Mouse (Mus musculus) frontal cortex, postnatal 36 days (tissue): ENCODE data around the gene Vmn1r168.
"Not testable (repeated sequence)": the region's sequence is repeated elsewhere in the genome, so short reads cannot be mapped to it uniquely, and the experiment has no call there.

Source experiments
- DNase-seq, 2 experiments: peaks; one replicate each; pipeline ENCODE4 v3.0.0; 2022; ENCODE audit warnings: low spot score in 2 of 2

The Vmn1r168 gene

DNA sequence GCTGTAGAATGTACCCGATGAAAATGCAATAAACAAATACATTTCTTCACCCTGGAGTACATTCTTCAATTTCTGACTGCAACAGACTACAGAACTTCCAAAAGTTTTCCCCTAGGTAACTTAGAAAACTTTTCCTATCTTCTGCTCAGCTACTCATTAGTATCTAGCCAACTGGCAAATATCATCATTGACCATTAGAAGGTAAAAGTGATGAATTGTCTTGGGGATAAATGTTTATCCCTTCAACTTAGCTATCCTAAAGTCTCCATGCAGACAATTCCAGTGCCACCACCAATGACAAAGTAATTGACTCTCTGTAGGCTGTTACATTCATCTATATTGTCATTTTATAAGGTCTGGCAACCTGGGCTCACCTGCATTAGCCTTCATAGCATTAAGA is at the start of gene Vmn1r168:
Vmn1r168 (plus strand) TSS at position 301 of the 400 bp plus-strand sequence.
- not testable (repeated sequence) for DNase-seq

DNA sequence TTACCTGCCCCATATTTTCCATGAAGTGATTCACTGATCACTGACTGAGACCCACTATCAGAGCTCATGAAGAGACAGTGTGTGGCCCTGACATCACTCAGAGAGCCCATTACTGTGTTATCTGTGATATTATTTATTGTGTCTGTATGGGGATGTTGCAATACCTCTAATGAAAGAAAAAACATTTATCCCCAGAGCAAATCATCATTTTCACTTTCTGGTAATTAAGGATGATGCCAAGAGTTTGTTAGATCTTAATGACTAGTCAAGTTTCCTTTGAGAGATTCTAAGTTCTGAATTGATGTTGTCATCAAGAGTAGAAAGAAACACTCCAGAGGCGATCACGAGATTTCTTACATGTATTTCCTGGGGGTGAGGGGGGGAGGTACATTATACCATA is 32.4 kb upstream of the Vmn1r168 start, which contains the start of gene Vmn1r167:
Vmn1r167 (minus strand) TSS at position 101 of the 400 bp plus-strand sequence.
- DNase-seq, result not testable (repeated sequence)

DNA sequence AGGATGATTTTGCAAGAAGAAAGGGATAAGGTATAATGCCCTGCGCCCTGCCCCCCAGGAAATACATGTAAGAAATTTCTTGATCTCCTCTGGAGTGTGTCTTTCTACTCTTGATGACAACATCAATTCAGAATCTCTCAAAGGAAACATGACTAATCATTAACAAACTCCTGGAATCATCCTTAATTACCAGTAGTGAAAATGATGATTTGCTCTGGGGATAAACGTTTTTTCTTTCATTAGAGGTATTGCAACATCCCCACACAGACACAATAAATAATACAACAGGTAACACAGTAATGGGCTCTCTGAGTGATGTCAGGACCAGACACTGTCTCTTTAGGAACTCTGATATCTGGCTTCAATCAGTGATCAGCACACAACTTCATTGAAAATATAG is 35.7 kb downstream of the Vmn1r168 start, which contains the start of gene Vmn1r169:
Vmn1r169 (plus strand) TSS at position 301 of the 400 bp plus-strand sequence.
- not testable (repeated sequence) for DNase-seq
